Mouse (Mus musculus): ENCODE measurements around the gene Tnk1.

The Tnk1 gene

GRCm38 (mm10) chr11:69846198-69846680, 12.3 kb downstream of the Tnk1 start, which contains the start of gene Plscr3:
Gene Plscr3 (plus strand): TSS chr11:69846376.
- H3K9me3 ChIP-seq (ENCODE audit: low read length): no peaks in the 10 kb centered on the region
- H3K4me3 ChIP-seq (replicated peaks; ENCODE audit: low read length): peak within 1 kb of the TSS; percentile 86
- H3K27me3 ChIP-seq (ENCODE audit: insufficient read depth, low read length): peaks cover 22% of the 10 kb centered on the region
- H3K4me1 ChIP-seq (replicated peaks; ENCODE audit: low read depth, low read length): peaks cover 37% of the 10 kb centered on the region
- no peak for TF ChIP-seq POU5F1 (IDR thresholded peaks at IDR 0.05; ENCODE audit: borderline replicate concordance, low read length)
- no peak for TF ChIP-seq CTCF (conservative IDR thresholded peaks at IDR 0.05; ENCODE audit: low read length)
- no peak for TF ChIP-seq NANOG (IDR thresholded peaks at IDR 0.05; ENCODE audit: borderline replicate concordance, low read length)
- H3K36me3 ChIP-seq (ENCODE audit: insufficient read depth, low read length): peaks cover 33% of the 10 kb centered on the region

- Histone ChIP-seq H3K27me3 (ENCODE audit: insufficient read depth, low read length) (peaks cover 34% of the 10 kb centered on the region), H3K4me3 (replicated peaks; ENCODE audit: low read length) (peak overlapping the region; percentile 85), H3K4me1 (replicated peaks; ENCODE audit: low read depth, low read length) (peaks cover 39% of the 10 kb centered on the region), H3K36me3 (ENCODE audit: insufficient read depth, low read length) (peaks cover 12% of the 10 kb centered on the region), H3K9me3 (ENCODE audit: low read length) (no peaks in the 10 kb centered on the region)
- TF ChIP-seq NANOG (IDR thresholded peaks at IDR 0.05; ENCODE audit: borderline replicate concordance, low read length): no peak
- no peak for TF ChIP-seq POU5F1 (IDR thresholded peaks at IDR 0.05; ENCODE audit: borderline replicate concordance, low read length)
- no peak for TF ChIP-seq CTCF (conservative IDR thresholded peaks at IDR 0.05; ENCODE audit: low read length)
Observed at GRCm38 (mm10) chr11:69838714-69839104, 19.8 kb downstream of the Tnk1 start.

GRCm38 (mm10) chr11:69837952-69838713, 20.4 kb downstream of the Tnk1 start, which contains the start of gene Tmem256:
Gene Tmem256 (plus strand): TSS chr11:69838514.
- Histone ChIP-seq H3K4me3 (replicated peaks; ENCODE audit: low read length) (peak within 1 kb of the TSS; percentile 85), H3K4me1 (replicated peaks; ENCODE audit: low read depth, low read length) (peaks cover 45% of the 10 kb centered on the region), H3K36me3 (ENCODE audit: insufficient read depth, low read length) (peaks cover 12% of the 10 kb centered on the region), H3K27me3 (ENCODE audit: insufficient read depth, low read length) (peaks cover 39% of the 10 kb centered on the region), H3K9me3 (ENCODE audit: low read length) (no peaks in the 10 kb centered on the region)
- TF ChIP-seq NANOG (IDR thresholded peaks at IDR 0.05; ENCODE audit: borderline replicate concordance, low read length) (no peak), POU5F1 (IDR thresholded peaks at IDR 0.05; ENCODE audit: borderline replicate concordance, low read length) (no peak), CTCF (conservative IDR thresholded peaks at IDR 0.05; ENCODE audit: low read length) (no peak)

GRCm38 (mm10) chr11:69837604-69837951, 21.0 kb downstream of the Tnk1 start, which contains the start of gene Nlgn2:
Gene Nlgn2 (minus strand): TSS chr11:69837784.
- Histone ChIP-seq H3K36me3 (ENCODE audit: insufficient read depth, low read length) (peaks cover 15% of the 10 kb centered on the region), H3K4me1 (replicated peaks; ENCODE audit: low read depth, low read length) (peaks cover 45% of the 10 kb centered on the region), H3K4me3 (replicated peaks; ENCODE audit: low read length) (peak within 1 kb of the TSS; percentile 85), H3K27me3 (ENCODE audit: insufficient read depth, low read length) (peaks cover 45% of the 10 kb centered on the region), H3K9me3 (ENCODE audit: low read length) (no peaks in the 10 kb centered on the region)
- no peak for TF ChIP-seq NANOG (IDR thresholded peaks at IDR 0.05; ENCODE audit: borderline replicate concordance, low read length)
- no peak for TF ChIP-seq POU5F1 (IDR thresholded peaks at IDR 0.05; ENCODE audit: borderline replicate concordance, low read length)
- no peak for TF ChIP-seq CTCF (conservative IDR thresholded peaks at IDR 0.05; ENCODE audit: low read length)

- Histone ChIP-seq H3K4me3 (replicated peaks; ENCODE audit: low read length) (peak overlapping the region; percentile 85), H3K4me1 (replicated peaks; ENCODE audit: low read depth, low read length) (peaks cover 45% of the 10 kb centered on the region), H3K36me3 (ENCODE audit: insufficient read depth, low read length) (peaks cover 21% of the 10 kb centered on the region), H3K27me3 (ENCODE audit: insufficient read depth, low read length) (peaks cover 51% of the 10 kb centered on the region), H3K9me3 (ENCODE audit: low read length) (no peaks in the 10 kb centered on the region)
- no peak for TF ChIP-seq POU5F1 (IDR thresholded peaks at IDR 0.05; ENCODE audit: borderline replicate concordance, low read length)
- no peak for TF ChIP-seq CTCF (conservative IDR thresholded peaks at IDR 0.05; ENCODE audit: low read length)
- TF ChIP-seq NANOG (IDR thresholded peaks at IDR 0.05; ENCODE audit: borderline replicate concordance, low read length): no peak
Observed at GRCm38 (mm10) chr11:69836703-69837576, 21.6 kb downstream of the Tnk1 start.

GRCm38 (mm10) chr11:69835966-69836335, 22.6 kb downstream of the Tnk1 start:
- TF ChIP-seq POU5F1 (IDR thresholded peaks at IDR 0.05; ENCODE audit: borderline replicate concordance, low read length): no peak
- TF ChIP-seq CTCF (conservative IDR thresholded peaks at IDR 0.05; ENCODE audit: low read length): no peak
- no peak for TF ChIP-seq NANOG (IDR thresholded peaks at IDR 0.05; ENCODE audit: borderline replicate concordance, low read length)
- Histone ChIP-seq H3K36me3 (ENCODE audit: insufficient read depth, low read length) (peaks cover 21% of the 10 kb centered on the region), H3K4me3 (replicated peaks; ENCODE audit: low read length) (0 out of 2 replicates have a peak overlapping the region, but pooled peaks have one; percentile 29), H3K9me3 (ENCODE audit: low read length) (no peaks in the 10 kb centered on the region), H3K4me1 (replicated peaks; ENCODE audit: low read depth, low read length) (peaks cover 51% of the 10 kb centered on the region), H3K27me3 (ENCODE audit: insufficient read depth, low read length) (peaks cover 58% of the 10 kb centered on the region)

GRCm38 (mm10) chr11:69835326-69835965, 23.1 kb downstream of the Tnk1 start:
- H3K9me3 ChIP-seq (ENCODE audit: low read length): no peaks in the 10 kb centered on the region
- peaks cover 19% of the 10 kb centered on the region for H3K36me3 ChIP-seq (ENCODE audit: insufficient read depth, low read length)
- no peak for TF ChIP-seq NANOG (IDR thresholded peaks at IDR 0.05; ENCODE audit: borderline replicate concordance, low read length)
- TF ChIP-seq POU5F1 (IDR thresholded peaks at IDR 0.05; ENCODE audit: borderline replicate concordance, low read length): no peak
- no peak for TF ChIP-seq CTCF (conservative IDR thresholded peaks at IDR 0.05; ENCODE audit: low read length)
- H3K4me1 ChIP-seq (replicated peaks; ENCODE audit: low read depth, low read length): peaks cover 56% of the 10 kb centered on the region
- peaks cover 58% of the 10 kb centered on the region for H3K27me3 ChIP-seq (ENCODE audit: insufficient read depth, low read length)
- 0 out of 2 replicates have a peak overlapping the region, but pooled peaks have one; percentile 29 for H3K4me3 ChIP-seq (replicated peaks; ENCODE audit: low read length)
